Mouse (Mus musculus) splenic B cell, adult 2 months (primary cell): ENCODE data around the gene Pgs1.

Experiments
- DNase-seq: peaks from one replicate; pipeline ENCODE4 v3.0.0-alpha.2; 2011; ENCODE audit warnings: low read depth, low spot score
- H3K27me3 ChIP-seq: 2 replicates; pipeline ENCODE4 v1.6.1; 2012; ENCODE audit warnings: mild to moderate bottlenecking, low read length, moderate library complexity, mixed read lengths; ENCODE audit not compliant: control insufficient read depth, poor library complexity, insufficient read depth, severe bottlenecking
- H3K36me3 ChIP-seq: 2 replicates; pipeline ENCODE4 v1.6.1; 2012; ENCODE audit warnings: mild to moderate bottlenecking, low read length, moderate library complexity, mixed read lengths; ENCODE audit not compliant: control insufficient read depth, poor library complexity, insufficient read depth, severe bottlenecking

The Pgs1 gene

DNA sequence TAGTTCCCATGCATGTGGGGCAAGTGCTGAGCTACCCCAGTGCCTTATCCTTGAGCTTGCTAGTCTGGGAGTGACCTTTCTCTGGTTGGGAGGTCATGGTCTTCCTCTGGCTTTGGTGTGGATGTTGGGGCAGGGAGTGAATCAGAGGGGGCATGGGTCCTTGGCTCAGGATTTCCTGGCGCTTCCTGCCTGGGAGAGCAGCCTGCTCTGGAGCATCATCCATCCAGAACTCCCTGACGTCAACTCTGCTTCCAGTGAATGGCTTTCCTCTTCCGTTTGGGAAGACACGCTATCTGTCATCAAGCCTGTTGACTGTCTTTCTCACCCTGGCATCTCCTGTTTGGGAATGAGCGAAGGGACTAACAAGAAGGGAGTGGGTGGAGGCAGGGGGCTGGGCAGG lies 3.7 kb upstream of the Pgs1 start:
- no peaks in the 10 kb centered on the region for H3K27me3 ChIP-seq
- no peaks in the 10 kb centered on the region for H3K36me3 ChIP-seq
- no peak for DNase-seq

DNA sequence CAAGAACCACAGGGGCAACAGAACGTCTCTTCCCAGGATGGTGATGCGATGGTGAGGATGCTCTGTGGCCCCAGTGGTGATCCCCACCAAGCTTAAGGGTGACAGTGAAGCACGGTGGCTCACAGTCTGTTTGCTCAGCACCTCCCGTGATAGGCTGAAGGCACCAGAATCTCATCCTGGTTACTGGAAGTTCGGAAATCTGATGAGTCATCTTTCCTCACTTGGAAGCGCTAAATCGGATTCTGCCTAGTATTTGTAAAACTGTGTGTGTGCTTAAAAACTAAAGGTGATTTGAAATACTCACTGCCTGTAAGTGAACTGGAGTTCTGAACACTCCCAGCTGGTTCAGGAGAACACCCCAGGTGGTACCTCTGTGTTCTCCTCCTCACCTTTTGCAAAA lies 2.3 kb upstream of the Pgs1 start:
- Histone ChIP-seq H3K27me3 (no peaks in the 10 kb centered on the region), H3K36me3 (no peaks in the 10 kb centered on the region)
- DNase-seq = no peak

DNA sequence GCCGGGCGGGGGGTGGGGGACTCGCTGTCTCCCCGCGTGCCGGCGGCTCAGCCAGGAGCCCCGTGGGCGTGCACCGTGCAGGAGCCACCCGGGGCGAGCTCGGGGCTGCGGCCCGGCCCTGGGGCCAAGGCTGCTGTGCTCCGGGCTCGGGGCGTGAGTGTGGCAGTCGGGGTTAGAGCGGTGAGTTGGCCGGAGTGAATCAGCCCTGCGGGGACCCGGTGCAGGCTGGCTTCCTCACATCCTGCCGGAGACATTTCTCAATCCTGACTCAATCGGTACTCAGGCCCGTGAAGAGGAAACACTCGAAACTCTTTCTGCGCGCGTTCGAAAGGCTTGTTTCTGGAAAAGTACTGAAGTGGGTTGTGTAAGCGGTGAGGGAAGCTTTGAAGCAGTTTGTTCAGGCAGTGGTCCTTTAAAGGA lies 950 bp downstream of the Pgs1 start:
- Histone ChIP-seq H3K36me3 (no peaks in the 10 kb centered on the region), H3K27me3 (no peaks in the 10 kb centered on the region)
- no peak for DNase-seq

DNA sequence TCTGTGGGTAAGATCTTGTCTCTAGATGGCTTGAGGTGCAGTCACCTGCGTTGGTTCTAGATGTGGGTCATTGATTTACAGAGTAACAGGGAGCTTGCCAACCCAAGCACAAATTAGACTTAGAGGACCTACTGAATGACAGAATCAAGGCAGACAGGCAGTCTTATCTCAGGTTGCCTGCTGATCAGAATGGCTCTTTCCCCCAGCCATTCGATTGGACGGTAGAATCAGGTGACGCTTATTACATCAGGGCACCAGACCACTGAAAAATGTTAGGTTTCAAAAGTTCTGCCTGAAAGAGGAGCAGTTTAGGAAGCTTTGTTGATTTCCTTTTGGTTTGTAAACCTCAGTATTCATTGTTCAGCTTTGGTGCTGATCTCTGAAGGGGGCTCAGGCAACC lies 1.9 kb downstream of the Pgs1 start:
- Histone ChIP-seq H3K27me3 (no peaks in the 10 kb centered on the region), H3K36me3 (no peaks in the 10 kb centered on the region)
- DNase-seq = no peak

DNA sequence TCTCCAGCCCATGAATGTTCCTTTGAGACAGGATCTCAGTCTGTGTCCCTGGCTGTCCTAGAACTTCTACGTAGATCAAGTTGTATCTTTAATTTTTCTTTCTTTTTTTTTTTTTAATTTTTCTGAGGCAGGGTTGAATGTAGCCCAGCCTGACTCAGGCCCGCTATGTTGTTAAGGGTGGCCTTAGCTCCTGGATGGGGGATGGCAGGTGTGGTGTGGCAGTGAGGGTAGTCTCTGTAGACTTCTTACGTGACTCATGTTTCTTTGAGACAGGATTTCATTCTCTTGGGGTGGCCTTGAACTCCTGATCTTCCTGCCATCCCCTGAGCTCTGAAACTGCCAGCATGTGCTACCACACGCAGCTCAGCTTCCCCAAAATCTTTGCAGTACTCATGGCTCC lies 3.1 kb downstream of the Pgs1 start:
- no peak for DNase-seq
- H3K27me3 ChIP-seq = no peaks in the 10 kb centered on the region
- no peaks in the 10 kb centered on the region for H3K36me3 ChIP-seq

DNA sequence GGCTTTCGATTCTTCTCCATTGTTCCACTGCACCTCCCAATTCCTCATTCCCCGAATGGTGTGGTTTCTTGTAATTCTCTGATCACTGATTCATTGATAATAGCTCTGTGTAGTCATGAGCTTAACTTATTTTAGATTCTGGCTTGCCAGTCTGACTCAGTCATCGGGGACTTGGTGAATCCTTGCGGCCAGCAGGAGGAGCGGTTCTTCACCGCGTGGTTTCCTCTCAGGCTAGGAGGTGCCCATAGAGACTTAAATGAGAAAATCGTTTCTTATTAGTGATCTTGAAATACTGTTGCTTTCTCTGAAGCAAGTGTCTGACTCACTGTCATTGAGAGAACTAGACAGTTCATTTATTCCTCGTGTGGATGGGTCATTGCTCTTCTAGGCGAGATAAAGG lies 3.8 kb downstream of the Pgs1 start:
- DNase-seq = peak; percentile 39
- no peaks in the 10 kb centered on the region for H3K36me3 ChIP-seq

DNA sequence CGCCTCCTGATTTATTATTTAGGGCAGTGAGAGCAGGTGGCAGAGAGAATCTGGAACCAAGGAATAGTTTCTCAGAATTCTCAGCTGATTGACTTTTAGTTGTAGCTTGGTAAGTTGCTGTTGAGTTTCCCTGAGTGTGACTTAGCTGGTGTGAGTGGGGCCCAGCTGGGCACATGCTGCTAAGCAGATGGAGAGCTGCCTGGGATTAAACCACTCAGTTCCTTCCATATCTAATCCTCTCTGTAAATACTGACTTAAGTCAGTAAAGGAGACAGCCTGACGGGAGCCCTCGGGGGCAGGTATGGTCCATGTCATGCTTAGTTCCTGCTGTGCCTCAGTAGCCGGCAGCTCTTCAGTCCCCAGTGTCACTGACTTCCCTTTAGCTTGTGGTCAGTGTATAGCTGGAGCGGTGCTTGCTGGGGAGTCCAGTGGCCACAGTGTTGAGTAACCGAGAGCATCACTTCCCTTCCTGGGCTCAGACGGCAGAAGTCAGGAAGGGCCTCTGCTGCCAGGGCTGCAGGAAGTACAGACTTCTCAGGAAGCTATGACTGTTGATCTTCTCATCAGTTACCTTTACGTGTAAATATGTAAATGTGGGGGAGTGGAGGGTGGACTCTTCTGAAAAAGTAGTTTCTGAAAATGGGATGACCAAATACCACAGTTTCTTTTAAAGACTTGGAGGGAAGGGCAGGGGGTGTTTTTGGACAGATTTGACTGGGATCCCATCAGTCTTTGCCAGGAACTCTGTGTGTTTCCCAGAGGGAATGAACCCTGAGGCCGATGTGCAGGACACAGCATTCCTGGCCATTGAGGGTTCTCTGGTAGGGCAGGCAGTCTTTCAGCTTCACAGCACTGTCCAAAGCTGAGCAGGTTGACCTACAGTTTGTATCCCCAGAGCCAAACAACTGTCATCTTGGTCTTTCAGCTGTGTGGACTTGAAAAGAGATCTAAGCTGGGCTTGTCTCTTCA lies 5.7 kb downstream of the Pgs1 start:
- Histone ChIP-seq H3K27me3 (no peaks in the 10 kb centered on the region), H3K36me3 (no peaks in the 10 kb centered on the region)
- DNase-seq = peak; percentile 68

More for the DNA sequence above, 3.8 kb downstream of the Pgs1 start:
- H3K27me3 ChIP-seq = no peaks in the 10 kb centered on the region

DNA sequence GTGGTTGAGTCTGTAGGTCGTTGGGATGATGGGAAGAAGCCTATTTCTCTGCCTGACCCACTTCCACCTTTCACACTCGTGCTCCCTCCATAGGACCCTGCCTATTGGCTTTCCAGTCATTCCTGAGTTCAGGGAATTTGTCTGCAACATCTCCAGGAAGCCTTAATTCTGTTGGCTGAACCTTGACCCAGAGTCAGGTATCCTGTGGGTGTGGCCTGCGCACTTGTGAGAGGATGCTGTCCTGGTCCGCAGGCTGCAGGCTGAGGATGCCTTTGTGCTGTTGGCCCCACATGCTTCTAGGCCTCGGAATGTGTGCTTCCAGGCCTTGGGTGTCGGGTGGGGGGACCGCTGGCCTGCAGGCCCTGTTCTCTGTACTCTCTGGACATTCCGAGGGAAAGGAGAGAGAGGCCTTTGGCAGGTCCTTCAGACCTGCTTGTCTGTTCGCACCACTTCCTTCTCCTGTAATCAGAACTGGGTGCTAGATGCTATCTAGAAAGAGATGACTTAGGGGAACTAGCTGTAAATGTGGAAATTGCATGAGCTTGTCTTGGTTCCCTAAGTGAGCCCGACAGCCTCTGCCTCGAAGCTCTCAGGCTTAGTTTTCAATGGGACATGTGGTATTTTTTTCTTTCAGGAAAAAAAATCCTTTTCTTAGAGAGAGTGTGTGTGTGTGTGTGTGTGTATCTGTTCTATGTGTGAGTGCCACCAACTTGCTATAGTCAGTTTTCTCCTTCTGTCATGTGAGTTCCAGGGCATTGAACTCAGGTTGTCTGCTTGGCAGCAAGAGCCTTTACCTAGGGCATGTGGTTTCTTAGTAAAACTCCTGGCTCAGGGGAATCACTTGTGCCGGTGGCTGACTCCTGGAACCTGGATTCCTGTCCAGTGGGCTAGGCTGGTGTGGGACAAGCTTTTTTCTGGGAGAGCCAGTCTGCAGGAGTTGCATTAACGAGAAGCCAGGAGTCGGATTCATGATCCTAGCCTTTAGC lies 7.4 kb downstream of the Pgs1 start:
- no peaks in the 10 kb centered on the region for H3K27me3 ChIP-seq
- DNase-seq = no peak
- 0 out of 2 replicates have a peak, but pooled peaks cover 3% of the 10 kb centered on the region for H3K36me3 ChIP-seq

DNA sequence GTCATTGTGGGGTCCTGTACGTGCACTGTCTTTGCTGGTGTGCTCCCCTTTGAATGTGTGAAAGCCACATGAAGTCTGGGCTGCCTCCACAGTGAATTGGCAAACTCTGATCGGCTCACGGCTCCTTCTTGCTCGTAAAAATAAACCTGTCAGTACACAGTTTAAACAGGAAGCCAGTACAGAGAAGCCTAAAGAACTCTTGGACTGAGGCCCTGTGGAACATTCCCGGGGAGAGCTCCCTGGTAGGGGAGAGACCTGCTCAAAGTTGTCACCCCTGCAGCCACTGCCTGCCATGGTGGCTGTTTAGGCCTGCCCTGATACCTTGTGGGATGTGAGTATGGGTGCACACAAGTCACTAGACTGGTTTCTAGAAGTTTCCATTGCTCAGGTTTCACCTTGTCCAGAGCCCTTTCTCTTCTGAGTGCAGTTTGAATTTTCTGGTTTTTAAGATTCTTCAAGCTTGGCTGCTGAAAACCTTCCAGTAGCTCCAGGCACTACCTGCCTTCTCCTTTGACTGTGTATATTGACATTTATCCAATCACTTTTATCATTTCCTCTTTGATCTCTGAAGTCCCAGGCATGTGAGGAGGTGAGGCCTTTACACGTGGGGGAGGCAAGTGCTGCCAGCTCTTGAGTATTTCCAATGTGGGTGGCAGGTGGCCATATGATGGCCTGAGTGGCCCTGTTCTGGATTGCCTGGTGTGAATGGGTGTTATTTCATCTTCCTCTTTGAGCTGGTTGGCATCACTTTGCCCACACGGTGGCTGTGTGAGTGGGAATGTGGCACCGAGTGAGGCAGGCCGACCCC lies 8.4 kb downstream of the Pgs1 start:
- no peak for DNase-seq
- H3K27me3 ChIP-seq = no peaks in the 10 kb centered on the region
- peaks cover 3% of the 10 kb centered on the region; the same call in 1 of the 2 replicates for H3K36me3 ChIP-seq

DNA sequence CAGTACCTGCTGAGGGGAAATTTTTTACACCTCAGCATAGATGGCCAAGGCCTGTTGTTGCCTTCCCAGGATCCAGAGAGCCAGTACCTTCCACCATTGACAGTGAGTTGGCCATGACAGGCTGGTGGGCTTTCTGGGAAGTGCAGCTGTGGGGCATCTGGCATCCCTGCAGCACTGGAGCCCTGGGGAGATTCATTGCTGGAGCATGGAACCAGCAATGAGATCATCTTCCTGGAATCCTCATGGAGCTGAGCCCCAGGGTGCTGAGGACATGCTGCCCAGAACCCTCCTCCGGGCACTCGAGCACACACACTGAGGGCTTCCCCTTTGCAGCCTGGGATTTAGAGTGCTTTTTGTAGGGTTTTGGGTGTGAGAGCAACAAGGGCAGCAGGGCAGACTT lies 9.2 kb downstream of the Pgs1 start:
- peaks cover 3% of the 10 kb centered on the region; the same call in 1 of the 2 replicates for H3K36me3 ChIP-seq
- H3K27me3 ChIP-seq = no peaks in the 10 kb centered on the region
- DNase-seq = no peak

DNA sequence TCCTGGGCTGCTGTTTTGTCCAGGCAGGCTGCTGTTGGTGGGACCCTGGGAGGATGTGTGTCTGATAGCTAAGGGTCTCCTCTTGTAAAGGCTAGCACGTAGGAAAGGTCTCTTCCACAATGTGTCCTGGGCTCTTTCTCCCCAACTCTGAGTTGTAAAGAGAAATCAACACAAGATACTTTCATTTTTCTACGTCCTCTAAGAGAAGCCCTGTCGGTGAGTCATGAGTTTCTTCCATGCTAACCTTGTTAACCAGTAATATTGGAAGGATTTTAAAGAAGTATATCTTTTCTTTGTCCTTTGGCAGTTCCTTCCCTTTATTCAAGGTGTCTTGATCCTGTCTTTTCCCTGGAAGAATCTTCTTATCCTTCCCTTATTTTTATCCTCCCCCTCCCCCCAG lies 9.6 kb downstream of the Pgs1 start:
- H3K27me3 ChIP-seq = no peaks in the 10 kb centered on the region
- no peak for DNase-seq
- H3K36me3 ChIP-seq = peaks cover 3% of the 10 kb centered on the region; the same call in 1 of the 2 replicates

DNA sequence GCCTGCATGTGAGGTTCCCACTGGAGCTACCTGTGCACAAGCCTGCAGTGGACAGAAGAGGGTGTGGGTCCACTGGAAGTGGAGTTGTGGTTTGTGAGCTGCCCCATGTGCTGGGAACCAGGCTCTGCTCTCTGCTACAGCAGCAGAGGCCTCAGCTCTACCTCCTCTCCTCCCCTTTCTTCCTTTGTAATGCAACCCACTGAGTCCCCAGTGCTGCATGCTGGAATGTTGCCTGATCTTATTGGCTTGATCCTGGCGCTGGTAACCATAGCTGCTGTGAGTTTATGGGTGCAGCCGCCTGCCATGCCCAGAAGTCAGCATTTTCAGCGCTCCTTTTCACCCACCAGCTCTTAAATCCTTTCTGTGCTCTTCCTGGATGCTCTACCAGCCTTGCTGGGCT lies 10.0 kb downstream of the Pgs1 start:
- no peaks in the 10 kb centered on the region for H3K27me3 ChIP-seq
- DNase-seq = no peak
- H3K36me3 ChIP-seq = peaks cover 3% of the 10 kb centered on the region; the same call in 1 of the 2 replicates

DNA sequence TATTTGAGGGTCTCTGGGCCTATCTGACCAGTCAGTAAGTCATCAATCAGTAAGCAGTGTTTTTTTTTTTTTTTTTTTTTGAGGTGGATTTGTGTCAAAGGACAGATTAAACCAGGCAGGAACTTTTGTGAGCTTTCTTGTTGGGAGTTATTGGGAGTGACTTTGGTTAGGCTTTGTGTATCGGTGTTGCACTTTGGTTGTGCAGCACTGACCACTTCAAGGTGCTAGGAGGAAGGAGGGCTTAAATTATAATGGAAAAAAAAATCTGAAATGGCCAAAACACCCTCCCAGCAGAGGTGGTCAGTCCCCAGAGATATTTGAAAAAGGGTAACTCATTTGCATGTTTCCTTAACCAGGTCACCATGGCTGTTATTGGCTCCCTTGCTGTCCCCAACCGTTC lies 11.0 kb downstream of the Pgs1 start:
- DNase-seq = no peak
- no peaks in the 10 kb centered on the region for H3K27me3 ChIP-seq
- H3K36me3 ChIP-seq = peaks cover 5% of the 10 kb centered on the region

DNA sequence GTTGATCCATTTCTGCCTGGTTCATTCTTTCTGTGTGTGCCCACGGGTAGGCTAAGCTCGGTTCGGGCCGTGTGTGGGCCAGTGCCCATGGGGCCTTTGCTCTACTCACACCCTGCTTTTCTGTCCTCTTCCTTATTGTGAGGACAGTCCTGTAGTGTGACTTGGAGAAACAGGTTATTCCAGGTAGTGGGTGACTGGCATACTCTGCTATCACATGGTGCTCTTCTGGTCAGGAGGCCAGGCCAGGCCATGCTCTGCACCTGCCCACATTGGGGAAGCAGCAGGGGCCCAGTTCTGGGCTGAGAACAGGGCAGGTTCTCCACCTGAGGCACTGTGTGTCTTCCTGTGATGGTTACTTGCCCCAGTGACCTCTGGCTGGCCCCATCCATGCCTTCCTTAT lies 12.3 kb downstream of the Pgs1 start:
- Histone ChIP-seq H3K27me3 (no peaks in the 10 kb centered on the region), H3K36me3 (peaks cover 10% of the 10 kb centered on the region)
- DNase-seq = no peak
